Mouse (Mus musculus): ENCODE measurements around the gene Aph1c. TPM values are rescaled to one million over a fixed set of nuclear protein-coding genes. Genes with fewer than 3 reads are reported as not detected.
"Not testable (repeated sequence)": the region's sequence is repeated elsewhere in the genome, so short reads cannot be mapped to it uniquely, and the experiment has no call there.

Aph1c gene
- polyA plus RNA-seq, 1 experiment from 2014 or later = 2.0 TPM

DNA sequence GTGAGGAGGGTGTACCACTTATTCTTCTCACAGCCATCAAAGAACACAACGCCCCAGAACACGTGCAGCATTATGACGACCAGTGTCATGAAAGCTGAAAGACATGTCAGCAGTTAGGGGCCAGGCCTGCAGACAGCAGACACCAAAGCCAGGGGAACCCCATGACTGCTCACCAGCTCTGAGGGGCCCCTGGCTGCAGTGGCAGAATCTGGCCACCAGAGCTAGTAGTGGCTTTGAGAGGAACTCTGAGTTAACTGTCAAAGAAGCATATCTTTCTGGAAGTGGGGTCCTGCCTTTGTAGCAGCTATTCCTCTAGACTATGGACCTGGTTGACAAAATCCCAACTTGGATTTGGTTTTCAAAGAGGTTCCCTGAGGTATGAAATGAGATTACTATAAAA, 50.0 kb downstream of the Aph1c start:
- DNase-seq (ENCODE audit: low spot score); H3K27ac ChIP-seq (ENCODE audit: low read depth, low read length); H3K27me3 ChIP-seq (replicated peaks; ENCODE audit: control insufficient read depth, insufficient read depth, low read length); H3K9me3 ChIP-seq (ENCODE audit: control insufficient read depth, low read length); H3K36me3 ChIP-seq (ENCODE audit: control insufficient read depth, insufficient read depth, low read length); H3K4me1 ChIP-seq (replicated peaks; ENCODE audit: control insufficient read depth, insufficient read depth, low read length); H3K4me3 ChIP-seq (ENCODE audit: low read depth, low read length); H3K4me2 ChIP-seq; H3K9ac ChIP-seq (ENCODE audit: low read depth, low read length); ATAC-seq (replicated peaks; ENCODE audit: low FRiP score): not testable (repeated sequence)
- WGBS = no CpG with 5 or more reads among the region's 3 CpGs

DNA sequence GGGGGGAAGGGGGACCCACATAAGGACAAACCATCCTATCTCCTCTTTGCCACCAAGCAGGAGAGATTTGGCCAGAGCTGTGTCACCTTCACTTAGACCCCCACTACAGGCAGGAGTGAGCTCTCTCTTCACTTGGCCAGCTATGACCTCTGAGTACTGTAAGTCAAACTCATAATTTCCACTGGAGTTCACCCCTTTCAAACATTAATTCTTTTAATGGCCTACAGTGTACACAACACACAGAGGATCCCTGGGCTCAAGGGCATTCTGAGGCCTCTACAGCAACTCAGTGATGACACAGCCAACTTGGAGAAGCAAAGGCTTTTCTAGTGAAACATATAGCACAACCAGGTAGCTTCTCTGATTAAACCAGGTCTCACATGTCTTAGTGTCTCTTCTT, 63.8 kb downstream of the Aph1c start:
- DNase-seq (ENCODE audit: low spot score) (no peak), ATAC-seq (replicated peaks; ENCODE audit: low FRiP score) (no peak)
- Histone ChIP-seq H3K36me3 (ENCODE audit: control insufficient read depth, insufficient read depth, low read length) (no peaks in the 10 kb centered on the region), H3K4me1 (replicated peaks; ENCODE audit: control insufficient read depth, insufficient read depth, low read length) (no peaks in the 10 kb centered on the region), H3K4me2 (no peak overlapping the region), H3K9ac (ENCODE audit: low read depth, low read length) (no peak overlapping the region), H3K27ac (ENCODE audit: low read depth, low read length) (no peak overlapping the region), H3K9me3 (ENCODE audit: control insufficient read depth, low read length) (no peaks in the 10 kb centered on the region), H3K4me3 (ENCODE audit: low read depth, low read length) (no peak overlapping the region), H3K27me3 (replicated peaks; ENCODE audit: control insufficient read depth, insufficient read depth, low read length) (no peaks in the 10 kb centered on the region)

DNA sequence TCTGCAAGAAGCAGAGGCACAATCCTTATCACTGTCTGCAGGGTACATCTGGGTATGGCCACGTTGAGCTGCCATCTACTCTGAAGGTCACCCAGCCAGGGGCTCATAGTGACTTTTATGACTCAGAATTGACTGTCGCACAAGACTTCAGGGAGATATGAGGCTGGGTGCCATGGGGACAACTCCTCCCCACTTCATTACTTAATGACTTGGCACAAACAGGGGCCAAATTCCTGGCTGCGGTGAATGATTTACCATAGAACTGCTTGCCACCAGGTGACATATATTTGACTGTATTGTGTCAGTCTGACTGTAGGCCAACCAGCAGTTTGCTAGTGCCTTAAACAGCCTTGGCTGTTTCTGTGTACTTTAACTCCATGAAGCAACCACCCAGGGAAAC, 65.3 kb downstream of the Aph1c start:
- DNase-seq (ENCODE audit: low spot score) = no peak
- Histone ChIP-seq H3K27ac (ENCODE audit: low read depth, low read length) (no peak overlapping the region), H3K4me3 (ENCODE audit: low read depth, low read length) (no peak overlapping the region), H3K4me1 (replicated peaks; ENCODE audit: control insufficient read depth, insufficient read depth, low read length) (no peaks in the 10 kb centered on the region), H3K4me2 (no peak overlapping the region), H3K9ac (ENCODE audit: low read depth, low read length) (no peak overlapping the region), H3K27me3 (replicated peaks; ENCODE audit: control insufficient read depth, insufficient read depth, low read length) (no peaks in the 10 kb centered on the region), H3K9me3 (ENCODE audit: control insufficient read depth, low read length) (no peaks in the 10 kb centered on the region), H3K36me3 (ENCODE audit: control insufficient read depth, insufficient read depth, low read length) (no peaks in the 10 kb centered on the region)
- ATAC-seq (replicated peaks; ENCODE audit: low FRiP score) = no peak
- WGBS = 65% methylated on average over 3 of the region's 3 CpGs

DNA sequence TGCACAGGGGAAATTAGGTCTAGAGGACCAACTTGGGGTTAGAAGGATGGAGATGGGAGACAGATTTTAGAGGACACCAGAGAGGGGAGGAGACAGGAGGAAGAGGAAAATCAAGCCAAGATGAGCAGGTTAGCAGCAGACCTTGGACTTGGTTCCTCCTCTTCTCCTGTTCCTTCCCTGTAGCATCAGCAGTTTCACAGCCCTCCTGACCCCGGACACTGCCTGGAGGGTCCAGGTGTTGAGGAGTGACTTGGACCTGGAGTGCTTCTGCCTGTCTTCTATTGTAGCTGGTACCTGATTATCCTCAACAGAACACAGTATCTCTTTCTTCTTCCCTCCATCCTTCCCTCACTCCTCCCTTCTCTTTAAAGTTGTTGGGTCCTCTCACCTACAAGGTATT, 65.8 kb downstream of the Aph1c start:
- no peak overlapping the region for H3K27ac ChIP-seq (ENCODE audit: low read depth, low read length)

More for the DNA sequence above, 65.8 kb downstream of the Aph1c start:
- WGBS = 82% methylated on average over 1 of the region's 1 CpGs
- H3K27me3 ChIP-seq (replicated peaks; ENCODE audit: control insufficient read depth, insufficient read depth, low read length) = no peaks in the 10 kb centered on the region
- no peak overlapping the region for H3K4me3 ChIP-seq (ENCODE audit: low read depth, low read length)
- H3K4me2 ChIP-seq = no peak overlapping the region
- H3K4me1 ChIP-seq (replicated peaks; ENCODE audit: control insufficient read depth, insufficient read depth, low read length) = no peaks in the 10 kb centered on the region
- no peaks in the 10 kb centered on the region for H3K36me3 ChIP-seq (ENCODE audit: control insufficient read depth, insufficient read depth, low read length)
- no peak for DNase-seq (ENCODE audit: low spot score)
- ATAC-seq (replicated peaks; ENCODE audit: low FRiP score) = no peak
- H3K9me3 ChIP-seq (ENCODE audit: control insufficient read depth, low read length) = no peaks in the 10 kb centered on the region
- H3K9ac ChIP-seq (ENCODE audit: low read depth, low read length) = no peak overlapping the region

Other genes with a start within 250 kb of the Aph1c start
- gene Usp3, start 241.6 kb downstream of the Aph1c start, polyA plus RNA-seq (2014; fragmentation: Nextera tagmentation; extraction: Ambion mirVana) = 32.8 and 33.1 TPM in 2 replicates
- 0.21 and 0.44 TPM in 2 replicates for gene Car12, start 121.0 kb downstream of the Aph1c start, polyA plus RNA-seq (2014; fragmentation: Nextera tagmentation; extraction: Ambion mirVana)
- gene Aph1b, start 39.2 kb downstream of the Aph1c start, polyA plus RNA-seq (2014; fragmentation: Nextera tagmentation; extraction: Ambion mirVana) = 3.2 and 3.4 TPM in 2 replicates
- not detected in 2 replicates for gene Gm10647, start 37.7 kb downstream of the Aph1c start, polyA plus RNA-seq (2014; fragmentation: Nextera tagmentation; extraction: Ambion mirVana)
- 43.1 and 44.3 TPM in 2 replicates for gene Rab8b, start 85.0 kb upstream of the Aph1c start, polyA plus RNA-seq (2014; fragmentation: Nextera tagmentation; extraction: Ambion mirVana)
- gene Rps27l, start 111.4 kb upstream of the Aph1c start, polyA plus RNA-seq (2014; fragmentation: Nextera tagmentation; extraction: Ambion mirVana) = 1,011 and 1,028 TPM in 2 replicates
- gene Lactb, start 140.8 kb upstream of the Aph1c start, polyA plus RNA-seq (2014; fragmentation: Nextera tagmentation; extraction: Ambion mirVana) = 11.6 and 12.7 TPM in 2 replicates
- gene Tpm1, start 214.7 kb upstream of the Aph1c start, polyA plus RNA-seq (2014; fragmentation: Nextera tagmentation; extraction: Ambion mirVana) = 378 and 420 TPM in 2 replicates